Mouse (Mus musculus): ENCODE data around the gene Mlst8.

The Mlst8 gene

GRCm38 (mm10) chr17:24488662-24489264 is 9.9 kb upstream of the Mlst8 start:
- DNase-seq (ENCODE audit: low read depth): peak; percentile 46

- no peak for DNase-seq (ENCODE audit: low read depth)
Measured at GRCm38 (mm10) chr17:24488186-24488661, 9.3 kb upstream of the Mlst8 start, which contains the start of gene Caskin1. TSS of gene Caskin1 (plus strand) at chr17:24488601.

GRCm38 (mm10) chr17:24485090-24485860 is 6.4 kb upstream of the Mlst8 start:
- no peak for DNase-seq (ENCODE audit: low read depth)

GRCm38 (mm10) chr17:24483495-24483894 is 4.6 kb upstream of the Mlst8 start:
- DNase-seq (ENCODE audit: low read depth): no peak

GRCm38 (mm10) chr17:24481027-24481815 is 2.3 kb upstream of the Mlst8 start:
- no peak for DNase-seq (ENCODE audit: low read depth)

- no peak for DNase-seq (ENCODE audit: low read depth)
Measured at GRCm38 (mm10) chr17:24480201-24480826, 1.4 kb upstream of the Mlst8 start.

- DNase-seq (ENCODE audit: low read depth): no peak
Measured at GRCm38 (mm10) chr17:24479431-24479830, 553 bp upstream of the Mlst8 start.

GRCm38 (mm10) chr17:24477985-24478600 is 785 bp downstream of the Mlst8 start:
- no peak for DNase-seq (ENCODE audit: low read depth)

- DNase-seq (ENCODE audit: low read depth): no peak
Measured at GRCm38 (mm10) chr17:24477053-24477984, 1.6 kb downstream of the Mlst8 start.

GRCm38 (mm10) chr17:24476022-24476776 is 2.7 kb downstream of the Mlst8 start:
- no peak for DNase-seq (ENCODE audit: low read depth)

GRCm38 (mm10) chr17:24475586-24475985 is 3.3 kb downstream of the Mlst8 start:
- DNase-seq (ENCODE audit: low read depth): no peak

- no peak for DNase-seq (ENCODE audit: low read depth)
Measured at GRCm38 (mm10) chr17:24474557-24474956, 4.3 kb downstream of the Mlst8 start.

GRCm38 (mm10) chr17:24473612-24474275 is 5.1 kb downstream of the Mlst8 start, which contains the start of gene Bricd5:
TSS of gene Bricd5 (plus strand) at chr17:24473884.
- no peak for DNase-seq (ENCODE audit: low read depth)

GRCm38 (mm10) chr17:24472512-24472911 is 6.4 kb downstream of the Mlst8 start:
- DNase-seq (ENCODE audit: low read depth): no peak

- DNase-seq (ENCODE audit: low read depth): peak; percentile 45
Measured at GRCm38 (mm10) chr17:24470701-24471527, 8.0 kb downstream of the Mlst8 start.

- DNase-seq (ENCODE audit: low read depth): peak; percentile 99
Measured at GRCm38 (mm10) chr17:24469910-24470602, 8.8 kb downstream of the Mlst8 start, which contains the start of the genes E4f1 and Pgp. TSS of gene E4f1 (minus strand) at chr17:24470313. TSS of gene Pgp (plus strand) at chr17:24470392.

- no peak for DNase-seq (ENCODE audit: low read depth)
Measured at GRCm38 (mm10) chr17:24469336-24469909, 9.5 kb downstream of the Mlst8 start.
